Mouse (Mus musculus): ENCODE measurements around the gene Tdrd12.

Tdrd12 gene

DNA sequence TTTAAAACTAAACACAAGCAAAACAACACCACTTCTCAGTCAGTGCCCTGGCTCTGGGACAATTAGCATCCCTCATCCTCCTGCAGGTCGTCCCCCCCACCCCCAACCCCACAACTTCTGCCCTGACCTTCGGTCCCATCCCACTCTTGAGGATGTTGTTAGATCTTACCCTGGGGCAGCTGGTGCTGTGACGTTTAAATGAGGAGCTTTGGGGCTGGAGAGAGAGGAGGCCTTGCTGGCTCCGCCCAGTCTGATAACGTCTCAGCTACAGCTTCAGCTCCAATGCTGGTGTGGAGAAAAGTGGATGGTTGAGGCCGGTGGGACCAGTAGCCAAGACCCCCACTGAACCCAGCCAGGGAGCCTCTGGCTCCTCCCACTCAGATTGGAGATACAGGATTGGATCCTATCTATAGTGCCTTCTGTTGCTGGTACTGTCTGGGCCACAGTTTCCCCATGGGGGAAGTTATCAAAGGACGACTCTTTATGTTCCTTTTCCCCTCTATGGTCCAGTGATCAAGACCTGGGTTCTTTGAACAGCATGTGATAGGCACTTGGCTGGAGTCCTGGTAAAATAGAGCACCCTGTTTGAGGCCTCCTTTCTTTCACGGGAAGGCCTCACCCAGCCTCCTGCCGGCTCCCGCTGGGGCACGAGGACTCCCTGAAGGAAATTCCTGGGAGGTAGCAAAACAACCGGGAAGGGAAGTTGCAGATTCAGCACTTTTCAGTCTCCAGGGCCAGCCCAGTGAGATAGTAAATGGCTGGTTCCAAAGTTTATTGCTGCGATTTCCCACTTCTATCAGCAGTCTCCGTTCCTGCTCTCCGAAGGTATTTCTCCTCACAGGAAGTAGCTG lies 89.3 kb downstream of the Tdrd12 start, which contains the start of gene Slc7a9:
Slc7a9 (plus strand) TSS at position 801 of the 851 bp plus-strand sequence.
- DNase-seq (ENCODE audit: low spot score), result no peak

DNA sequence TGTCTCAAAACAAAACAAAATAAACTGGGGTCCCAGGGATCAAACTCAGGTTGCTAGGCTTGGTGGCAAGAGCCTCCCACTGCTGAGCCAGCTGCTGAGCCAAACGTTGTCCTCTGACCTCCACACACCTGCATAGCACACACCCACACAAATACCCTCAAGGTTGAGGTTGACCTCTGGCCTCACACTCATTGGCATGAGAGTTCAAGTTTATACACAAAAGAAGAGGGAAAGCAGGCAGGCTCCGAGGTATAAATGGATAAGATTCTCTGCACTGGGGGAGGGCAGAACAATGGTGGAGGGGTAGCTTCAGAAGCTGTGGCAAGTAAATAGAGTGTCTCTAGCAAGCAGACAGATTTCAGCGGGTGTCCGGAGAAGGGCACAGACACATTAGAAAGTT lies 90.0 kb downstream of the Tdrd12 start:
- no peak for DNase-seq (ENCODE audit: low spot score)

DNA sequence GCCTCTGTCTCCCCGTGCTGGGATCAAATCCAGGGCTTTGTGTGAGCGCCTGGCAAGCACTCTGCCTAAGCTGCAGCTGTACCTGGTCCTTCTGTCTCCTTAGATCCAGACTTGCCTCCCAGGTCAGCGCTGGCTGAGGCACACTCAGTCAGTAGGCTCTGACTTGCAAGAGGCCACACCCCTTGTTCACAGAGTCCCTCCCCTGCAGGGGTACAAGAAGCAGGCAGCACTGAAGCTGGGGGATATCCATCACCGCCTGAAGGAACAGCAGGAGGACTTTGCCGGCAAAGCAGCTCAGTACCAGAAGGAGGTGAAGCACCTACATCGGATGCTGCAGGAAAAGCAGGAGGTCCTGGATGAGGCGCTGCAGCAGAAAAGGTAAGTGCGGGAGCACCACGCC lies 102.3 kb downstream of the Tdrd12 start:
- DNase-seq (ENCODE audit: low spot score), result no peak

DNA sequence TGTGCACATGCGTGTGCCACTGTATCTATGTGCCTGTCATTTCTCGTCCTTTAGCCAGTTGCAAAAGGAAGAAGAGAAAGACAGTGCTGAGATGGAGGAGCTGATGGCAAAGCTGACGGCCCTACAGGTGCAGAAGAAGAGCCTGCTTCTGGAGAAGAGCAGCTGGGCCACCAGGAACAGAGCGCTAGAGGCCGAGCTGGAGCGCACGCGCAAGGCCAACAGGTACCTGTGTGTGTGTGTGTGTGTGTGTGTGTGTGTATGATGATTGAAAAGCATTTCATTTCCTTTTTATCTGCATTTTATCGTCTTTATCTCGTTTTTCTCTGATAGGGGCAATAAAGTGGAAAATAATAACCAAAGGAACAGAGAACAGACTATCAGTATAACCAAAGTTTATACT lies 109.4 kb downstream of the Tdrd12 start:
- no peak for DNase-seq (ENCODE audit: low spot score)

GRCm38 (mm10) chr7:35423071-35423470 lies 114.5 kb downstream of the Tdrd12 start:
- no peak for DNase-seq (ENCODE audit: low spot score)
